Mouse (Mus musculus): Measurements from ENCODE around the gene Oas2.
A peak's percentile ranks its signal among the peaks of the same experiment; 100 is the strongest.

The Oas2 gene

GRCm38 (mm10) chr5:120696057-120696743 is 53.5 kb downstream of the Oas2 start:
- no peak for DNase-seq (ENCODE audit: low spot score in 2 of 2)

DNA sequence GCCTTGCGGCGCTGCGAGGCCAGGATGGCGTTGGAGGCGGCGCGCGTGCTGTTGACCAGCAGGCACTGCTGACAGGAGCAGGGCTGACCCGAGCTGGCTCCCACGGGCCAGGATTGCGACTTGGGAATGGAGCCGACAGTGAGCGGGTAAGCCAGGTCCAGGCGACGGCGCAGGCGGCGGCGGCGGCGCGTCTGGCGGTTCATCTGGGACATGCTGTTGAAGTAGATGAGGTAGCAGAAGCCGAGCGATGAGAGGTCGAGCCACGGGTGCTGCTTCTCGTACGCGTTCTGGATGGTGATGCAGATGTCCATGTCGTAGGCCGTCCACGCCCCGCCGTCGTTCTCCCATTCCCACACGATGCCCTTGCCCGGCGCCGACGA is 55.0 kb downstream of the Oas2 start:
- DNase-seq (ENCODE audit: low spot score in 2 of 2) = peak in 1 of 2 experiments; percentile 40

GRCm38 (mm10) chr5:120693931-120694694 is 55.5 kb downstream of the Oas2 start:
- DNase-seq (ENCODE audit: low spot score in 2 of 2) = no peak

DNA sequence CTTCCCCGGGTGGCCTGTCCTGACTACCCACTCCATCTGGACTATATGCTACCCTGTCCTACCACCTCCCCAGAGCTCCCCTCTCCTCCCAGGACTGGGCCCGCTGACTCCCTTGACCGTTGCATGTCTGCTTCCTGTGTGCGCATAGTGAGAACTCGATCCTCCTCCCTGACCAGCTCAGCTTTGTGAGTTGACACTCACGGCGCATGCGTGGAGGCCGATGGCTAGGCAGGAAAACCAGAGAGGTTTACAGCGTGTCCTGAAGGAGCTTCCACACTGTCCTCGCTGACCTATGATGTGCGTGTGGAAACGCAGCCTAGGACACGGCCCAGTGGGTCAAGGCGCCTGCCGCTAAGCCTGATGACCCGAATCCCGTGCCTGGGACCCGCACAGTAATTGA is 57.6 kb downstream of the Oas2 start:
- DNase-seq (ENCODE audit: low spot score in 2 of 2) = no peak

- no peak for DNase-seq (ENCODE audit: low spot score in 2 of 2)
Measured at GRCm38 (mm10) chr5:120690417-120690816, 59.2 kb downstream of the Oas2 start.

DNA sequence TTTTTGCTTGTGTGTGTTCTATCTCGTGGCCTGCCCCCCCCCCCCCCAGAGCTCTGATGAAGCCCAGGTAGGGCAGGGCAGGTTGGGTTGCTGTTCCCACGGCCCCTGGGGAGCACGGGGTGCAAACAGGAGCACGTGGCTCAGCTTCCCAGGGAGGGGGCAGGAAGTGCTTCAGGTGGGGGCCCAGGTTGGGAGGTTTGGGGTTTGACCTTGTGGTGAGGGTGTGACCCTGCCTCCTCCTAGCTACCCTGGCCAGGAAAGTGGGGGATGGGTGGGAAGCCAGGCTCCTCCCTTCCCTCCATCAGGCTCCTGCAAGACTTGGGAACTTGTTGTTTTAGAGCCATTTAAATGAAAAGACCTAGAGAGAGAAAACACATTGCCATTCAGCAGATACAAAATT is 61.2 kb downstream of the Oas2 start:
- DNase-seq (ENCODE audit: low spot score in 2 of 2) = no peak

- DNase-seq (ENCODE audit: low spot score in 2 of 2) = no peak
Measured at GRCm38 (mm10) chr5:120687897-120688296, 61.8 kb downstream of the Oas2 start.

DNA sequence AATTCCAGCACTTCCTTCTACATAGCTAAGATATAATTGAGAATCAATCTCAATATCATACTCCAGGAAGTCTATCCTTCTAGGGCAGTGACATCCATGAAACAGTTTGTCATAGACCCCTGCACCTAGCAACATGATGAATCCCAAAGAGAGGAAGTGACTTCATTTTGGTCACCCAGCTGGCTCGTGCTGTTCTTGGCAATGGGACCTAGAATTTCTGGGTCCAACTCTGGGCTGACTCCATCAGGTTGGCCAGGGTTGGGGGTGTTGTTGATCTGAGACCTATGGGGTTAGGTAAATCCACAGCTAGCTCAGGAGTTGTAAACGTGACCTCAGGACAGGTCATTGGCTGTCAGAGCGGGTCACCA is 62.2 kb downstream of the Oas2 start:
- no peak for DNase-seq (ENCODE audit: low spot score in 2 of 2)

DNA sequence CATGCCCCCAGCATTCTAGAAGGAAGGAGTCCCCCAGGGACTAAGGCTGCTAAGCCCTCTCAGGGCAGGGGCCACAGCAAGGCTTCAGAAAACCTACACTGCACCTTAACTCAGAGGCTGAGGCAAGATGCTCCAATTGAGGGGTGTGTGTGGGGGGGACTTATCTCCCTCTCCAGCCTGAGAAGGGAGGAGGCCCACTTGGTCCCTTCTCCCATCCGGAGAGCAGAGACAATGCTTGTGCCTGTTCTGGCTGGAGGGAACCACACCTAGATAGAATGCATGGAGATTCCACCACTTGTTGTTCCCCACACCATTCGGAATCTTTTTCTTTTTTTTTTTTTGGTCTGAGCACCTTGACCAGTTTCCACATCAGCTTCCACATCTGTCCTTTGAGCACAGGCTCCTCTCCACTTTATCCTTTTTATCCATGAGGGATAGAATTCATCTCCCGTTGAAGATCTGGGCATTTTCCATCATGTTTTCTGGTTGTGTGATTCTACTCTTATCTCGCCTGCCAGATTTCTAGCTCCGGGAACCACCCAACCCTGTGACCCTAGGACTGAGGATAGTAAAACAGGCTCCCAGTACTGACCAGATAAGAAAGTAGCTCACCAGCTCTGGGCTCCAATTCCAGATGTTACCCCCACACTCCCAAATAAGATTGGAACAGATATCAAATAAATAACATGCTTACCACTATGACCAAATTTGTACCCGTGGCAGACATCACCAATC is 62.7 kb downstream of the Oas2 start:
- DNase-seq (ENCODE audit: low spot score in 2 of 2) = no peak

- DNase-seq (ENCODE audit: low spot score in 2 of 2) = no peak
Measured at GRCm38 (mm10) chr5:120685678-120686077, 64.0 kb downstream of the Oas2 start.

GRCm38 (mm10) chr5:120682982-120683771 is 66.5 kb downstream of the Oas2 start:
- no peak for DNase-seq (ENCODE audit: low spot score in 2 of 2)

- DNase-seq (ENCODE audit: low spot score in 2 of 2) = no peak
Measured at GRCm38 (mm10) chr5:120680918-120681317, 68.7 kb downstream of the Oas2 start.
